Mouse (Mus musculus) brain, embryonic 14.5 days (tissue): ENCODE measurements at regions not wholly inside any gene's neighbourhood (a gene's known extent, or its start where the extent isn't known, plus 50 kb on each side); places are given as distances from the start of the nearest gene placed in this dataset.

Experiments used
- CTCF ChIP-seq: fragments of 200-500 bp; IDR thresholded peaks from 2 replicates; pipeline ENCODE4 v1.5.1; 2012; ENCODE audit warnings: inconsistent platforms, mild to moderate bottlenecking, moderate library complexity, borderline replicate concordance; ENCODE audit not compliant: insufficient read depth, insufficient read length; ENCODE audit errors: extremely low read depth
- POLR2A ChIP-seq: fragments of 200-500 bp; IDR thresholded peaks from 2 replicates; pipeline ENCODE4 v1.6.1; 2012; ENCODE audit warnings: mild to moderate bottlenecking, inconsistent platforms, borderline replicate concordance; ENCODE audit not compliant: poor library complexity, insufficient read depth, insufficient read length, severe bottlenecking; ENCODE audit errors: extremely low read depth

DNA sequence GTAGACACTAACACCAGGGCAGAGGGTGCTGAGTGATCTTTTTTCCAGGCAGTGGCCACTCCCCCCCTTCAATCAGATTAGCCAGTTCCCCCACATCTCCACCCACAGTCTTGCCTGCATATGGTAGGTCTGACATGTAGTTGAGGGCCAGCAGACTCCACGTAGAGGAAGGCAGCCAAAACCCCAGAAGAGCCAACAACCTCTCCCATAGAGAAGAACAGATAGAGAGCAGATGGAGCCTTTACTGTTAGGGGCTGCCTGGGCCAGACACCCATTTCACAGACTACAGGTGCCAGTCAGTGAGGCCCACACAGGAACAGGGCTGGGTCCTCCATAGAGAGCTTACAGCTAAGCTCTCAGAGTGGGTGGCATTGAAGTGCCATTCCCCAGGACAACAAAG is 99.2 kb upstream of the E030018B13Rik start:
- no peak for TF ChIP-seq POLR2A
- no peak for TF ChIP-seq CTCF
